Comparison of ENCODE assay signal across 9 mouse cellular contexts in the genomic region with DNA sequence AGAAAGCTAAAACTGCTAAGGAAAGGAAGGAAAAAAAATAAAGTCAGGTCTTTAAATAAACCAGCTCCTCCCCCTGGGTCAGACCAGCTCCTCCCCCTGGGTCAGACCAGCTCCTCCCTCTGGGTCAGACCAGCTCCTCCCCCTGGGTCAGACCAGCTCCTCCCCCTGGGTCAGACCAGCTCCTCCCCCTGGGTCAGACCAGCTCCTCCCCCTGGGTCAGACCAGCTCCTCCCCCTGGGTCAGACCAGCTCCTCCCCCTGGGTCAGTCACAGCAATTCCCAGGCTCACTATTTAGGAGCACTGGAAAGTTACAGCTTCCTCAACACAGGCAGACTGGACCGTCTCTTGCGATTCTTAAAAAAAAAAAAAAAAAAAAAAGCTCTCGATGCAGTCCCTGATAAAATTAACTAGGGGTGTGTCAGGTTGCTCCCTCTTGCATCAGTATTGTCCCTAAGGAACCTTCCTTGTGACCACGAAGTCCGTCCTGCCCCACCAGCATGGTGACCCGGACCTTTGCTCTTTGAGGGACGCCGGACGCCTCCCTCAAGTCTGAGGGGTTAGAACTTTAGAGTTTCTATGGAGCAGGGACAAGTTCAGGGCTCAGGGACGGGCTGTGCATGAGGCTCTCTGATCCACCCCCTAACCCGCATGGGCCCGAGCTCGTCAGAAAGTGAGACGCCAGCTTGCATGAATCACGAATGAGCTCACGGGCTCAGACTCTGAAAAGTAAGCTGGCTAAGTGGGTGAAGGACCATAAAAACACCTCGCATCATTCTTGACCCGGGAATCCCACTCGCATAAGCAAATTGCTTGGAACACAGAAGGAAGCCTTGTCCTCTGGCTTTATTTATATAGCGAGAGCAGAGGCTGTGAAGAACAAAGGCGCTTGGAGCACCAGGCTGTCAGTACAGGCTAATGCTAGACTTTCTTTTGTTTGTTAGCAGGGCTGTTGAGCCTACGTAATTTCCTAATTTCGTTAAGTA. TPM values are rescaled to one million over a fixed set of nuclear protein-coding genes. Genes with fewer than 3 reads are reported as not detected.
DNase-seq lines count a peak whose midpoint lies in the region; ATAC-seq and TF ChIP-seq lines count a peak whose summit lies in the region.
"Had no signal": no experiment of that assay in that cellular context is flagged by ENCODE, and none has a peak within 500 bp of the region (broad histone marks: within the 10 kb centered on the region; RNA-seq: fewer than 3 reads in every experiment).

No protein-coding gene starts in this region.

- H3K4me3 ChIP-seq in CH12.LX (replicated peaks in 1 of 3; ENCODE audit: low read depth in 2 of 3, low read length in 2 of 3, poor library complexity in 1 of 3): no peak overlapping the region
- no peak overlapping the region for H3K4me3 ChIP-seq in forebrain, embryonic 16.5 days (replicated peaks; ENCODE audit: low read length)
- H3K4me3 ChIP-seq in hindbrain, embryonic 12.5 days: no peak overlapping the region
- no peak overlapping the region for H3K4me3 ChIP-seq in limb, embryonic 14.5 days (replicated peaks; ENCODE audit: low read length)
- H3K4me3 ChIP-seq in midbrain, embryonic 16.5 days (ENCODE audit: low read depth, low read length): no peak overlapping the region
- no peak overlapping the region for H3K4me3 ChIP-seq in thymus, adult 2 months (ENCODE audit: control insufficient read depth, insufficient read depth, low read length)
- H3K4me3 ChIP-seq: erythroblast, embryonic 14.5 days had no signal

- no peaks in the 10 kb centered on the region for H3K79me2 ChIP-seq in CH12.LX (replicated peaks; ENCODE audit: control insufficient read depth, extremely low read depth, insufficient read depth, poor library complexity, severe bottlenecking)

- H3K36me3 ChIP-seq in CH12.LX (replicated peaks in 1 of 2; ENCODE audit: control insufficient read depth in 1 of 2, insufficient read depth in 1 of 2, low read length in 1 of 2): no peaks in the 10 kb centered on the region
- no peaks in the 10 kb centered on the region for H3K36me3 ChIP-seq in forebrain, embryonic 16.5 days (ENCODE audit: control insufficient read depth, insufficient read depth)
- no peaks in the 10 kb centered on the region for H3K36me3 ChIP-seq in hindbrain, embryonic 12.5 days
- no peaks in the 10 kb centered on the region for H3K36me3 ChIP-seq in limb, embryonic 14.5 days (ENCODE audit: control insufficient read depth, insufficient read depth, low read length)
- H3K36me3 ChIP-seq in midbrain, embryonic 16.5 days (ENCODE audit: control insufficient read depth, insufficient read depth, low read length): no peaks in the 10 kb centered on the region
- no peaks in the 10 kb centered on the region for H3K36me3 ChIP-seq in thymus, adult 2 months (ENCODE audit: control insufficient read depth, insufficient read depth, low read length)

- TF ChIP-seq CTCF in CH12.LX (conservative IDR thresholded peaks at IDR 0.05 in 1 of 2, IDR thresholded peaks at IDR 0.05 in 1 of 2; ENCODE audit: low read depth in 2 of 2, low read length in 2 of 2): no peak
- TF ChIP-seq CTCF in thymus, adult 2 months (IDR thresholded peaks at IDR 0.05; ENCODE audit: borderline replicate concordance, control insufficient read depth, extremely low read depth, insufficient read depth, low read length, poor library complexity): no peak

- no peaks in the 10 kb centered on the region for H3K27me3 ChIP-seq in CH12.LX (replicated peaks)
- no peaks in the 10 kb centered on the region for H3K27me3 ChIP-seq in forebrain, embryonic 16.5 days (replicated peaks; ENCODE audit: control insufficient read depth, insufficient read depth, low read length)
- no peaks in the 10 kb centered on the region for H3K27me3 ChIP-seq in hindbrain, embryonic 12.5 days
- H3K27me3 ChIP-seq in limb, embryonic 14.5 days (ENCODE audit: control insufficient read depth, insufficient read depth, low read length): no peaks in the 10 kb centered on the region
- H3K27me3 ChIP-seq in midbrain, embryonic 16.5 days (ENCODE audit: control insufficient read depth, insufficient read depth, low read depth, low read length): no peaks in the 10 kb centered on the region
- no peaks in the 10 kb centered on the region for H3K27me3 ChIP-seq in thymus, adult 2 months (ENCODE audit: control insufficient read depth, insufficient read depth, low read length)

- no peak overlapping the region; the same call in 1 of the 2 replicates for H3K27ac ChIP-seq in CH12.LX (ENCODE audit: insufficient read depth, low read depth)
- no peak overlapping the region for H3K27ac ChIP-seq in forebrain, embryonic 16.5 days (ENCODE audit: low read length)
- peak overlapping the region; percentile 82 for H3K27ac ChIP-seq in hindbrain, embryonic 12.5 days
- H3K27ac ChIP-seq in limb, embryonic 14.5 days (replicated peaks; ENCODE audit: low read depth, low read length): peak overlapping the region; percentile 33; the same call in 1 of the 2 replicates
- peak overlapping the region; percentile 47; the same call in 1 of the 2 replicates for H3K27ac ChIP-seq in midbrain, embryonic 16.5 days (ENCODE audit: low read length)
- H3K27ac ChIP-seq in thymus, adult 2 months (ENCODE audit: control insufficient read depth, insufficient read depth, low read length): no peak overlapping the region

- TF ChIP-seq POLR2A in CH12.LX (IDR thresholded peaks at IDR 0.05; ENCODE audit: low read depth, low read length): no peak
- TF ChIP-seq POLR2A in limb, embryonic 14.5 days (IDR thresholded peaks at IDR 0.05; ENCODE audit: borderline replicate concordance, extremely low read depth, insufficient read depth, insufficient read length): no peak
- no peak for TF ChIP-seq POLR2A in thymus, adult 2 months (IDR thresholded peaks at IDR 0.05; ENCODE audit: control insufficient read depth, extremely low read depth, insufficient read depth, low read length, poor library complexity)

- ATAC-seq in forebrain, embryonic 16.5 days: peak; percentile 27; the same call in 1 of the 2 replicates
- no peak for ATAC-seq in hindbrain, embryonic 12.5 days (ENCODE audit: low FRiP score)
- ATAC-seq in limb, embryonic 14.5 days (ENCODE audit: low FRiP score, low read depth): no peak
- no peak for ATAC-seq in midbrain, embryonic 16.5 days

- peaks cover 20 to 40% of the 10 kb centered on the region in 2 experiments for H3K4me1 ChIP-seq in CH12.LX (ENCODE audit: control insufficient read depth in 1 of 2, insufficient read depth in 2 of 2)
- H3K4me1 ChIP-seq in forebrain, embryonic 16.5 days (replicated peaks; ENCODE audit: control insufficient read depth, insufficient read depth, low read length): peaks cover 24% of the 10 kb centered on the region
- H3K4me1 ChIP-seq in hindbrain, embryonic 12.5 days: peaks cover 70% of the 10 kb centered on the region
- H3K4me1 ChIP-seq in limb, embryonic 14.5 days (ENCODE audit: control insufficient read depth, insufficient read depth, low read length): peaks cover 22% of the 10 kb centered on the region
- peaks cover 32% of the 10 kb centered on the region for H3K4me1 ChIP-seq in midbrain, embryonic 16.5 days (ENCODE audit: control insufficient read depth, insufficient read depth, low read length)
- peaks cover 38% of the 10 kb centered on the region for H3K4me1 ChIP-seq in thymus, adult 2 months (replicated peaks; ENCODE audit: control insufficient read depth, insufficient read depth, low read length)

- H3K4me2 ChIP-seq in CH12.LX (ENCODE audit: insufficient read depth, low read depth, poor library complexity, severe bottlenecking): peak overlapping the region; percentile 63
- H3K4me2 ChIP-seq in forebrain, embryonic 16.5 days (ENCODE audit: low read length): peak overlapping the region; percentile 12; the same call in 1 of the 2 replicates
- H3K4me2 ChIP-seq in hindbrain, embryonic 12.5 days (replicated peaks): peak overlapping the region; percentile 28
- H3K4me2 ChIP-seq in limb, embryonic 14.5 days (replicated peaks; ENCODE audit: low read depth, low read length, severe bottlenecking): peak overlapping the region; percentile 34
- H3K4me2 ChIP-seq in midbrain, embryonic 16.5 days (ENCODE audit: low read length): peak overlapping the region; percentile 35

- no peak for TF ChIP-seq RAD21 in CH12.LX (IDR thresholded peaks at IDR 0.05; ENCODE audit: low read depth, low read length)

- peak overlapping the region; percentile 39 for H3K9ac ChIP-seq in CH12.LX (ENCODE audit: insufficient read depth, low read depth)
- no peak overlapping the region for H3K9ac ChIP-seq in forebrain, embryonic 16.5 days (replicated peaks; ENCODE audit: low read depth, low read length)
- H3K9ac ChIP-seq in hindbrain, embryonic 12.5 days: no peak overlapping the region
- H3K9ac ChIP-seq in limb, embryonic 14.5 days (ENCODE audit: low read depth, low read length, severe bottlenecking): no peak overlapping the region
- no peak overlapping the region for H3K9ac ChIP-seq in midbrain, embryonic 16.5 days (ENCODE audit: low read depth, low read length)

- TF ChIP-seq EP300 in CH12.LX (IDR thresholded peaks at IDR 0.05; ENCODE audit: low read length): no peak; the same call in 1 of the 2 replicates

- peak; percentile 52 for DNase-seq in CH12.LX (ENCODE audit: extremely low read depth)
- DNase-seq in adrenal gland, adult 2 months: peak; percentile 86
- peak; percentile 22 for DNase-seq in limb, embryonic 14.5 days (ENCODE audit: low spot score)
- DNase-seq in cerebellum, adult 11 months: no peak
- DNase-seq in thymus, adult 2 months: no peak

- in situ Hi-C loops in CH12.LX (cut with MboI; ENCODE audit: low pct_ligation_motif_present, low pct_unique_long_range_greater_than_20kb, low sequenced_read_pairs): no loop called here

- 6% methylated on average over 23 of the region's 23 CpGs for WGBS in forebrain, embryonic 16.5 days
- WGBS in hindbrain, embryonic 12.5 days: 5% methylated on average over 23 of the region's 23 CpGs
- 14% methylated on average over 23 of the region's 23 CpGs for WGBS in limb, embryonic 14.5 days
- 7% methylated on average over 23 of the region's 23 CpGs for WGBS in midbrain, embryonic 16.5 days
- WGBS in thymus, adult 2 months: 70% methylated on average over 23 of the region's 23 CpGs

- dilution Hi-C loops in CH12.LX (cut with MboI; ENCODE audit: extremely low pct_ligation_motif_present, extremely low pct_unique_long_range_greater_than_20kb, low sequenced_read_pairs): no loop called here

- H3K9me3 ChIP-seq in CH12.LX (replicated peaks; ENCODE audit: low read length): no peaks in the 10 kb centered on the region
- H3K9me3 ChIP-seq in forebrain, embryonic 16.5 days (ENCODE audit: control insufficient read depth, low read length): no peaks in the 10 kb centered on the region
- H3K9me3 ChIP-seq in hindbrain, embryonic 12.5 days (replicated peaks): no peaks in the 10 kb centered on the region
- no peaks in the 10 kb centered on the region for H3K9me3 ChIP-seq in limb, embryonic 14.5 days (ENCODE audit: control insufficient read depth, low read length)
- no peaks in the 10 kb centered on the region for H3K9me3 ChIP-seq in midbrain, embryonic 16.5 days (replicated peaks; ENCODE audit: control insufficient read depth, low read length, poor library complexity, severe bottlenecking)

RNA-seq across cellular contexts. Expression of gene Mrps23, which starts 31.3 kb away (rescaled TPM):
- 216 and 227 TPM in 2 replicates for total RNA-seq in CH12.LX (2012; rRNA removed)
- total RNA-seq in CH12.LX (2014; rRNA removed): 185 and 213 TPM in 2 replicates
- polyA plus RNA-seq in CH12.LX (2012; ENCODE audit: insufficient read length, low read depth): 233 and 262 TPM in 2 replicates
- 100 to 1,000 TPM; 194 to 208 TPM for total RNA-seq in adrenal gland, adult 2 months (2021)
- 44.9 and 51.2 TPM in 2 replicates for polyA plus RNA-seq in adrenal gland, adult 2 months (2012; rRNA removed)
- polyA plus RNA-seq in forebrain, embryonic 16.5 days (2015; fragmentation: Nextera tagmentation; extraction: Ambion mirVana): 64.9 and 68.8 TPM in 2 replicates
- 57.4 and 66.8 TPM in 2 replicates for polyA plus RNA-seq in hindbrain, embryonic 12.5 days (2016; fragmentation: Nextera tagmentation; extraction: Ambion mirVana)
- 46.9 and 63.5 TPM in 2 replicates for polyA plus RNA-seq in limb, embryonic 14.5 days (2012; rRNA removed)
- 60.2 and 64.7 TPM in 2 replicates for polyA plus RNA-seq in limb, embryonic 14.5 days (2014; fragmentation: Nextera tagmentation; extraction: Ambion mirVana)
- 65.4 and 66.9 TPM in 2 replicates for polyA plus RNA-seq in midbrain, embryonic 16.5 days (2015; fragmentation: Nextera tagmentation; extraction: Ambion mirVana)
- 41.6 and 47.6 TPM in 2 replicates for polyA plus RNA-seq in thymus, adult 2 months (2012; rRNA removed)

RNA-seq across cellular contexts. Expression of gene Ccdc182, which starts 58.3 kb away (rescaled TPM):
- total RNA-seq in CH12.LX (2012; rRNA removed) (not detected in 2 replicates), CH12.LX (2014; rRNA removed) (not detected in 2 replicates)
- polyA plus RNA-seq in CH12.LX (2012; ENCODE audit: insufficient read length, low read depth): not detected in 2 replicates
- total RNA-seq in adrenal gland, adult 2 months (2021): not detected
- polyA plus RNA-seq in adrenal gland, adult 2 months (2012; rRNA removed): not detected in 2 replicates
- polyA plus RNA-seq in forebrain, embryonic 16.5 days (2015; fragmentation: Nextera tagmentation; extraction: Ambion mirVana): not detected in 2 replicates
- polyA plus RNA-seq in hindbrain, embryonic 12.5 days (2016; fragmentation: Nextera tagmentation; extraction: Ambion mirVana): 3.8 and 4.3 TPM in 2 replicates
- polyA plus RNA-seq in limb, embryonic 14.5 days (2012; rRNA removed): 0.08 and 0.10 TPM in 2 replicates
- not detected in 2 replicates for polyA plus RNA-seq in limb, embryonic 14.5 days (2014; fragmentation: Nextera tagmentation; extraction: Ambion mirVana)
- polyA plus RNA-seq in midbrain, embryonic 16.5 days (2015; fragmentation: Nextera tagmentation; extraction: Ambion mirVana): 0.17 TPM in 1 of 2 replicates, not detected in the other
- not detected in 2 replicates for polyA plus RNA-seq in thymus, adult 2 months (2012; rRNA removed)
- polyA plus RNA-seq: erythroblast, embryonic 14.5 days had no signal

Comparison
In these comparisons a context has a peak if more than half of its experiments do, and no peak if none do; other contexts are left out.
1. DNase-seq: peak in CH12.LX (single experiment), adrenal gland, adult 2 months (single experiment) and limb, embryonic 14.5 days (single experiment); none in cerebellum, adult 11 months (single experiment) and thymus, adult 2 months (single experiment).
2. H3K27ac ChIP-seq: peak in hindbrain, embryonic 12.5 days (single experiment), limb, embryonic 14.5 days (single experiment) and midbrain, embryonic 16.5 days (single experiment); none in CH12.LX (single experiment), forebrain, embryonic 16.5 days (single experiment) and thymus, adult 2 months (single experiment).
3. H3K4me2 ChIP-seq: peak in every context shown above with its lines; median percentile 63 in CH12.LX; 35 in midbrain, embryonic 16.5 days; 34 in limb, embryonic 14.5 days; 28 in hindbrain, embryonic 12.5 days; 12 in forebrain, embryonic 16.5 days.